Mouse (Mus musculus) colon, adult 2 months (tissue): ENCODE data around the gene Nr1h2. TPM values are rescaled to one million over a fixed set of nuclear protein-coding genes. Genes with fewer than 3 reads are reported as not detected.

Experiments used
- polyA plus RNA-seq: library from polyadenylated mRNA; depleted of rRNA; stranded (reverse); fragments of >200 nt; gene quantifications from 2 replicates; pipeline ENCODE4 v1.2.3, GENCODE M21; 2012; rRNA removed

Nr1h2 gene
- 231 and 268 TPM in 2 replicates for polyA plus RNA-seq

GRCm38 (mm10) chr7:44553826-44554225, at the start of gene Nr1h2:
Gene Nr1h2 (minus strand): TSS chr7:44553951.

GRCm38 (mm10) chr7:44590402-44591347, 36.9 kb upstream of the Nr1h2 start, which contains the start of gene Kcnc3:
Gene Kcnc3 (plus strand): TSS chr7:44590664.

GRCm38 (mm10) chr7:44572213-44572701, 18.5 kb upstream of the Nr1h2 start, which contains the start of gene Napsa:
Gene Napsa (plus strand): TSS chr7:44572380.

GRCm38 (mm10) chr7:44548497-44549087, 5.2 kb downstream of the Nr1h2 start, which contains the start of gene Pold1:
Gene Pold1 (minus strand): TSS chr7:44548849.

GRCm38 (mm10) chr7:44531946-44532732, 21.6 kb downstream of the Nr1h2 start, which contains the start of gene Spib:
Gene Spib (minus strand): TSS chr7:44532071.

GRCm38 (mm10) chr7:44524502-44524901, 29.2 kb downstream of the Nr1h2 start, which contains the start of gene Mybpc2:
Gene Mybpc2 (minus strand): TSS chr7:44524656.

Other genes starting within 250 kb of the Nr1h2 start
- gene Clec11a, start 247.0 kb downstream of the Nr1h2 start, polyA plus RNA-seq: 5.3 and 6.9 TPM in 2 replicates
- gene Shank1, start 243.7 kb downstream of the Nr1h2 start, polyA plus RNA-seq: 1.1 TPM in 2 replicates
- gene Syt3, start 169.8 kb downstream of the Nr1h2 start, polyA plus RNA-seq: 3.2 and 3.5 TPM in 2 replicates
- 0.87 and 0.89 TPM in 2 replicates for gene 1700008O03Rik, start 168.1 kb downstream of the Nr1h2 start, polyA plus RNA-seq
- gene Lrrc4b, start 124.9 kb downstream of the Nr1h2 start, polyA plus RNA-seq: 4.8 and 6.8 TPM in 2 replicates
- 0.23 and 0.88 TPM in 2 replicates for gene Aspdh, start 88.6 kb downstream of the Nr1h2 start, polyA plus RNA-seq
- 136 and 144 TPM in 2 replicates for gene Josd2, start 86.0 kb downstream of the Nr1h2 start, polyA plus RNA-seq
- gene Emc10, start 57.4 kb downstream of the Nr1h2 start, polyA plus RNA-seq: 291 and 327 TPM in 2 replicates
- 4.4 and 6.2 TPM in 2 replicates for gene Fam71e1, start 57.4 kb downstream of the Nr1h2 start, polyA plus RNA-seq
- gene Mybpc2, start 29.3 kb downstream of the Nr1h2 start, polyA plus RNA-seq: 0.34 and 0.46 TPM in 2 replicates
- gene Spib, start 21.9 kb downstream of the Nr1h2 start, polyA plus RNA-seq: 11.9 and 16.9 TPM in 2 replicates
- gene Pold1, start 5.1 kb downstream of the Nr1h2 start, polyA plus RNA-seq: 44.4 and 45.2 TPM in 2 replicates
- gene Napsa, start 18.4 kb upstream of the Nr1h2 start, polyA plus RNA-seq: 7.8 and 8.1 TPM in 2 replicates
- gene Kcnc3, start 36.7 kb upstream of the Nr1h2 start, polyA plus RNA-seq: 2.7 and 2.8 TPM in 2 replicates
- 365 and 409 TPM in 2 replicates for gene Myh14, start 116.9 kb upstream of the Nr1h2 start, polyA plus RNA-seq
- not detected in 2 replicates for gene Izumo2, start 154.8 kb upstream of the Nr1h2 start, polyA plus RNA-seq
- gene Vrk3, start 194.5 kb upstream of the Nr1h2 start, polyA plus RNA-seq: 44.8 and 45.6 TPM in 2 replicates
- gene Zfp473, start 197.1 kb upstream of the Nr1h2 start, polyA plus RNA-seq: 0.19 and 0.26 TPM in 2 replicates